Mouse (Mus musculus) testis, postnatal 10 days (tissue): ENCODE results near the gene Fbll1.
"Not testable (repeated sequence)": the region's sequence is repeated elsewhere in the genome, so short reads cannot be mapped to it uniquely, and the experiment has no call there.

Source experiments
- DNase-seq: peaks from one replicate; pipeline ENCODE4 v3.0.0; 2021; ENCODE audit warnings: low spot score

Gene Fbll1

DNA sequence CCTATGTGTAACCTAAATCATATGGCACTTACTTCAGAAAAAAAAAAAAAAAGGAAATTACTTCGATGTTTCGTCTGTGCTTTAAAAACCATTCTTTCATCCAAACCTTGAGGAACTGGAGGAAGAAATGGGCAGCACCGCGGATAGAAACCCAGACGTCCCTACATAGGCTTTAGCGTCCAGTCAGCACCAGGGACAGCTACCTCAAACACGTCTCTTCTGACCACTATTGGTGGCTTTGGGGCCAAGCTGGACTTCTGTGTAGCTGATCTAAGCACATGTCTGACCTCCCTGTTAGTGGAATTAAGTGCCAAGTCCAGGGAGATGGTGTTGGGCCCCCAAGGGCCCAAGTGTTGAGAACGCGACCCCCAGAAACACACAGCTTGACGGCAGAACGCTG is at the start of gene Fbll1:
Fbll1 (minus strand) TSS at position 11 of the 400 bp plus-strand sequence.
- DNase-seq: peak; percentile 83

DNA sequence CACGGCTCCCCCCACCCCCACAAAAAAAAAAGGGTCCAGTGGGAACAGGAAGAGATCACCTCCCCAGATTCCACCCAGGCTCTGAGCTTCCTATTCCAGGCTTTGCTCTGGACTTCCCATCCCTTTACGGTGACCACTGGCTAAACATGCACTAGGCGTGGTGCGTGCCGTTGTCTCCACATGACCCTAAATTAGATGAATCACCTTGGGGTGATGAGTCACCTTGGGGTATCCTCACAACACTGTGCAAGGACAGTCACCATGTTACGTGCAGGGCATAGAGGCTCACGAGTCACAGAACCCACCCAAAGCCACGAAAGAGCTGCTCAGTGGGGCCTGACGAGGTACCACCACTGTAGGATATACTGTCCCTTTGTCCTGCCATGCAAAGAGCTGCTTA is 45.6 kb upstream of the Fbll1 start:
- no peak for DNase-seq

DNA sequence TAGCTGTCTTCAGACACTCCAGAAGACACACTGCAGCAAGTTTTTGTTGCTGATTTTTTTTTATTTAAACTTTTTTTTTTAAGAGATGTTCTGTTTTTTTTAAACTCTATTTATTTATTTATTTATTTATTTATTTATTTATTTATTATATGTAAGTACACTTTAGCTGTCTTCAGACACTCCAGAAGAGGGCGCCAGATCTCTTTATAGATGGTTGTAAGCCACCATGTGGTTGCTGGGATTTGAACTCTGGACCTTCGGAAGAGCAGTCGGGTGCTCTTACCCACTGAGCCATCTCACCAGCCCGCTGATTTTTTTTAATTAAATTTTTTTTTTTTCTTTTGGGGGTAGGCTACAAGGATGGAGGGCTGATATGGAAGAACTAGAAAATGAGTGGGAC is 43.9 kb upstream of the Fbll1 start:
- DNase-seq: not testable (repeated sequence)

DNA sequence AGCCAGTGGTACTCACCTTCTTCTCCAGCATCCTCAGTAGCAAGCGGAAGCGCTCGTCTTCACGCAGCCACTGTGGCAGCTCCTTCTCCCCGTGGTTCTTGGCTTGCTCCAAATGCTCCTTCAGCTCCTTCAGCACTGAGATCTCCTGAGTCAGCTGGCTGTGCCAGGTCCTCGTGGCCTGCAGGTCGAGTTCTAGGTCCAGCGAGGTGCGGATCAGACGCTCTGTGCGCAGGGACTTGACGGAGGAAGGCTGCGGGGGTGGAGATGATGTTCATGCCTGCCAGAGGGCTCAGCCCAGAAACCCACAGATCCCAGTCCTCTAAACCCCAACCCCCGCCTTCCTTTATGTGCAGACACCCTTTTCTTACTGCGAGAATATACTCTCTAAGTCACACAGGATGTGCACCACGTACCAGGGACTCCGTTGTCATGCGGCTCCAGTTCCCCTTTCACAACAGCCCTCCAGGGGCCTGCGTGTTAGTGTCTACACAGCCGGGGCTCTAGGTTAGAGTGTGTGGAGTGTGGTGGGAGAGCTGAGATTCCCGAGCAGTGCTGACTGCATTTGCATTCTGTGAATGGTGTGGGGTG is 43.1 kb upstream of the Fbll1 start:
- DNase-seq: no peak

DNA sequence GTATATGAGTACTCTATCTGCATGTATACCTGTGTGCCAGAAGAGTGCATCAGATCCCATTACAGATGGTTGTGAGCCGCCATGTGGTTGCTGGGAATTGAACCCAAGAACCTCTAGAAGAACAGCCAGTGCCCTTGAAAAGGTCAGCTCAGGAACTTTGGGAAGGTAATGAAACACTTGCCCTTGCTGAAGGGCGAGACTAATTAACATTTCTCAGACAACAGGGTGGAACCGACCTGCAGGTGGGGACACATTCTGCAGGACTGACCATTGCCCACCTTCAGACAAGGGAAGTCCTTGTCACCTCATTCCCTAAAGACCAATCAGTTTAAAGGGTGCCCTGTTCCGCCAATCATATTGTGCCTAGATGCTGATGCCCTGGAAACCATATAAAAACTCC is 42.1 kb upstream of the Fbll1 start:
- not testable (repeated sequence) for DNase-seq

DNA sequence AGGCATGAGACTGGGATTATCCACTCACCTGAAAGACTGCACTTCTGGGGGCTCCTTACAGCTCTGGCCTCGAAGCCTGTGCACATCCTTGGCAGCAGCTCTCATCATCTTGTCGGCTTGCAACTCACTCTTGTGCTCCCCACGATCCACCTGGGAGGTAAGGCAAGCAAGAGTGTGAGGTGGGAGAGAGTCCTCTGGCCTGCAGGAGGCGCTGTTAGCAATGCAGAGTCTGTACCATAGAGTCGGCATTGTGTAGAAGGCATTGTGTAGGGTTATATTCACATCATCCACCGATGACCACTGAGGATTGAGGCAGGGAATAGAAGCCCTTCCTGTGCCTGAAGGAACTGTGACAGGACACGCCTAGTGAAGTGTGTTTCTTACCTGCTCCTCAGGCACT is 41.6 kb upstream of the Fbll1 start:
- DNase-seq: no peak

DNA sequence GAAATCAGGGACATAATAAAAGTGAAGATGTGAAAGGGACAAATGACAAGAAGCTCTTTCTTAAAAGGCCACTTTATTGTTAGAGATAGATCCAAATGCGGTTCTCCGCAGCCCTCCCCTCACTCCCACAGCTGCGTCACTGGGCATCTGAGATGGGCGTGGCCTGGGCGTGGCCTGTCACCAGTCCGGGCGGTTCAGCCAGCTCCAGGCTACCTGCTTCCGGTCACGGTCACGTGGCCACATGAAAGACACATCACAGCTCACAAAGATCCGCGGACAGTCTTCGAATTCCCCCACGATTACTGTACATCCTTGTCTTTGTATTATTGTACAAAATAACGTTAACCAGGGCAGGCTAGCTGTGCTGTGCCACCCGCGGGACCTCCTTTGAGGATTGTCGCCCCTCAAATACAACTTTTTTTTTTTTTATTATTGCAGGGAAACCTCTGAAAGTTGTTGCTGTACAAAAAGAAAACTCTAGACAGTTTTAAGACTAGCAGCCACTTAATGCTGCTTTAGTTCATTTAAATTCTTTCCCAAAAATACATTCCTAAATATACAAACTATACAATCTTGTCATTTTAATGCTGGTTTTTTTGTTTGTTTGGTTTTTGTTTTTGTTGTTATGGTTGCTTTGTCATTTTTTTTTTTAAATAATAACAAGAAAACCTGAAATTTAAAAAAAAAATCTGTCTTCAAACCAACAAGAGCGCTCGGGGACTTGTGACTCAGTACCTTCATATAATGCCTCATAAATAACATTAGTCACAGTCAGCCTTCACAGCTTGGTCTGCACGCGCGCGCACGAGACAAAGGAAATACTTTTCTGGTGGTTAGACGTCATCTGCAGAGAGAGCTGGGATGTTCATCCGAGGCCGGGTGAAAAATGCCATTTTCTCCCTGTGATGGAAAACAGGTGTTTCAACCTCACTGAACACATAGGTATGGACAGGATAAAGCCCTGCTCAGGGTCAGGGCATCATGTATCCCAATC is 40.0 kb upstream of the Fbll1 start:
- DNase-seq: peak; percentile 96

DNA sequence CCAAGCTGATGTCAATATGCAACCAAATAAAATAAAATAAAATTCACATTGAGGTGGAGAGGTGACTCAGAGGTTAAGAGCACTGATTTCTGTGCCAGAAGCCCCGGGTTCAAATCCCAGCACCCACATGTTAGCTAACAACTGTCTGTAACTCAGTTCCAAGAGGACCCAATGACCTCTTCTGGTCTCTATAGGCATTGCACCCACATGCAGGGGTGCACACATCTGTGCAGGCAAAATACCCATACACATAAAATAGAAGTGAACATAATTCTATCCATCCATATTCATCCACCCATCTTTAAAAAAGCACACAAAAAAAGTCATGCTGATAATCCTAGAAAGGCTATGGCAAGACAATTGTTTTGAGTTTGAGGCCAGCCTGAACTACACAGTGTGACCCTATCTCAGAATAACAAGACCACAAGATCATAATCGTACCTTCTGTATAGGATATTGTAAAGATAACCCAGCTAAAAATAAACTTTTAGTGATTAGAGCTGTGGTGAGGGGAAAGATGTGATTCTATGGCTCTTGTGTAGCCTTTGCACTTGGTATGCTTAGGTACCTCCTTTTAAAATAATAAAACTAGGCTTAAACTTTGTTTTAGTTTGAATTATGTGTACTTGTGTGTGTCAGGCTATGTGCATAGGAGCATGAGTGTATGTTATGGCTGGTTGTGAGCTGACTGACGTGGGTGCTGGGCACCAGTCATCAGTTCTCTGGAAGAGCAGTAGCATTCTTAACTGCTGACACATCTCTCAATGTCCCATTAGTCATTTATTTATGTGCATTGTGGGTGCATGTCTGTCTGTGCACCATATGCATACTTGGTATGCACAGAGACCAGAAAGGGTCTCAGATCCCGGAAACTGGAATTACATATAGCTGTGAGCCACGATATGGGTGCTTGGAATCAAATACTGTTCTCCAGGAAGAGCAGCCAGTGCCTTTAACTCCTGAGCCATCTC is 38.8 kb upstream of the Fbll1 start:
- DNase-seq: no peak

DNA sequence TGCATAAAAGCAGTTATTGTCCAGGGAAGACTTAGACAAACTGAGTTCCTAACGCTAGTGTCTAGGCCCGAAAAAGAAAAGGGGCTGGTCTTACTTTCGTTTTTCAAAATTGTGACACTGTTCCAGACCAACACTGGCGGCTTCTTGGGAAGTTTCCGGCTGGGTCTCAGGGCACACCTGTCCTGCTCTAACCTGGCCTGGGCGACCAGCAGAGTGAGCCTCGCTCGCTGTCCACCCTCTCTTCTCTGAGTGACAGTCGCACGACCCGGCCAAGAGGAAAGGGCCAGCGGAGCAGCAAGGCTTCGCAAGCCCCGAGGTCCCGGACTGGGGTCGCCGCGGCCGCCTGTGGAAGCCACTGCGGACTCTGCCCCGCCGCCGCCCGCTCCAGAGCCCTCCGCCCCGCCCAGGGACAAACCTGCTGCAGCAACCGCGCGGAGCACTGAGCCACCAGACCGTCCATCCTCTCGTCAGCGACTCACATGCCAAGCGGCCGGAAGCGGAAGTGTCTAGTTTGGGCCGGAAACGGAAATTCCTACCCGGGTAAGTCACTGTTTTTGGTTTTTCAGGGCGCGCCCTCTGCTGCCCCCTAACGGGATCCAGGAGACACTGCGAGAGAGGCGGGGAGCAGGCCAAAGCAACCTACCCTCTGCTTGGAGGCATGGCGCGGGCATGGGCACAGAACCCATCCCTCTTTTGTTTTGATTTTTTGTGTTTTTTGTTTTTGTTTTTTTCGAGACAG is 35.5 kb upstream of the Fbll1 start, which contains the start of gene Rars:
Rars (minus strand) TSS at position 485 of the 739 bp plus-strand sequence.
- peak; percentile 93 for DNase-seq

DNA sequence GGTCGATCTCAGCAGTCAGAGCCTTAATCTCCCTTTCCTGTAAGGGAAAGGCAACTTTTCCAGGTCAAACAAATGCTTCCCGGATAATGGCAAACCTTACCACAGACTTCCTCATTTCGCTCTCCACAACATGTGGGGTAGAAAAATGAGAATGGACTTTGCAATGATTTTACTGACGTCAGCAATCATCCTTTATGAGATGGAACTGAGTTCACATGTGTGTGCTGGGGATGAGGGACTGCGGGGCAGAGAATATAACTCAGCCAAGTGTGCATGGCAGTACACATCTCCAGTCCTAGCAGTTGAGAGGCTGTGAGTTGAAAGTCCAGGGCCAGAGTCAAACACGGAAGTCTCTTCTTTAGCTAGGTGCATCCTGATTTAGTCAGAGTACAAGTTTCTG is 34.6 kb upstream of the Fbll1 start:
- no peak for DNase-seq

DNA sequence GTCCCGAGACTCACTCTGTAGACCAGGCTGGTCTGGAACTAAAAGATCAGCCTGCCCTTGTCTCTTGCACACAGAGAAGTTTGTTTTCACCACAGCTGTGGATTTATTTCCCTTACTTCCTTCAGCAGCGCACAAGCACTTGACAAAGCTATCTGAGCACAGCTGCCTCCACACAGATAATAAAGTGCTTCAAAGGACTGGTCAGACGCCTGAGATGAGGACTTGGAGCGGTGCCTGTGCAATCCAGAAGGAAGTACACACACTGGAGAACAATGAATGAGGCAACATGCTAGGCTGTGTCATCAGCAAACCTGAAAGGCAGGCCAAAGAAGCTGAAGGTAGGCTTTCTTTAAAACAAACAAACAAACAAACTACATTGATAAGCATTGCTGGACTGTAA is 33.5 kb upstream of the Fbll1 start:
- DNase-seq: no peak

DNA sequence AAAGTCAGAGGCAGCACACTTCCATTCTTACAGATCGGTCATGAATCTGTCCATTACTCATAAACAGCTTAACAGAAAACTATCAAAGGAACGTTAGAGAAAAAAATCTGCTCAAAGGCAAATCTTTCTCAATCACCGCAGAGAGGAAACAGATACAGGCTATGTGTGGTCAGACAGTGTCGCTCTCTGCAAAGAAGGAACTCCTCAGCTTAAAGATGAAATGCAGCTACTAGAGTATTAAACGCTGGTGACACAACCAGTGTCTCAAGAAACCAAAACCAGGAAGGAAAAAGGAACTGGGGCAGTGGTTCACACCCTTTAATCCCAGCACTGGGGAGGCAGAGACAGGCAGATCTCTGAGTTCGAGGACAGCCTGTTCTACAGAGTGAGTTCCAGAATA is 29.0 kb upstream of the Fbll1 start:
- DNase-seq: no peak

DNA sequence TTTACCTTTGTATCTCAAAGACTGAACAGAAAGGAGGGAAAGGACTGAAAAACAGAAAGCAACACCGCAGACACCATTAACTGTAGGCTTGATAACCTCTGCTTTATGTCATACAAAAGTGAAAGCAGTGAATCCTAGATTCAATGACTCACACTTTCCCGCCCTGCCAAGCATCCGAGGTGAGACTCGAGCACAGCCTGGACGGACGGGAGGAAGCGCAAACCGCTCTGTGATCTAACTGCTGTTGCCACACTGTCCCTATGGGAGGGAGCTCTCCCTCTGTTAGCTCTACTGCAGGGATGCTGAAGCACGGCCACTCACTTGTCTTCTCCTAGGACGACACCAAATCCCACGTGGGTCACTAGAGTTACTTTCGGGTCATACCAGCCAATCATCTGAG is 17.6 kb upstream of the Fbll1 start:
- DNase-seq: no peak

DNA sequence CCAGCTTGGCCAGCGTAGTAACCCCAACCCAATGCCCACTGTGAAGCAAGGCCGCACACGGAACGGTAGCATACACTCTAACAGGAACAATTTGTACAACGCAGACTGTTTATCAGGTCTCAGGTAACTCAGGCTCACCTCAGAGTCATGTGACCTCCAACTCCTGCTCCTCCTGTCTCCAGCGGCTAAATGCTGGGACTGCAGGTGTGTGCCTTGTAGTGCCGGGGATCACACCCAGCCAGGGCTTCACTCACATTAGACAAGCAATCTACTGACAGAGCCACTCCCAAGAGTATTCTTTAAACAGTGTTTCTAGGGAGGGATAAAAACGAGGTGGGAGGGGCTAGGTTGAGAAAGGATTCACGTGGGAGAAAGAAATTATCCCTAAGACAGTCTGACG is 12.8 kb upstream of the Fbll1 start:
- no peak for DNase-seq

DNA sequence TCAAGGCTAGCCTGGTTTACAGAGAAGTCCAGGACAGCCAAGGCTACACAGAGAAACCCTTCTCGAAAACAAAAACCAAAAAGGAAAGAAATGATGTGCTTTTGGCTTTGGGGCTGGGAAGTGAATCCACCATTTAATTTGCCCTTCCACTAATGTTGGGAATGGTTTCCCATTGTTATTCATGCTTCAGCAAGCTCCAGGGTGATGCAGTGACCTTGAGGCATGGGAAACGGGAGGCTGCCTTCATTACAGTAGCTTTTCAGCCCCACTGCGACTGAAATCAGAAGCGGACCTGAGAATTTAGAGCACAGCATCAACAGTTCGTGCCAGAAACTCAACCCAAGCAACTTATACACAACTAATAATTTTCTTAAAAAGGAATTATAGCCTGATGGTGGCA is 2.6 kb upstream of the Fbll1 start:
- DNase-seq: no peak

DNA sequence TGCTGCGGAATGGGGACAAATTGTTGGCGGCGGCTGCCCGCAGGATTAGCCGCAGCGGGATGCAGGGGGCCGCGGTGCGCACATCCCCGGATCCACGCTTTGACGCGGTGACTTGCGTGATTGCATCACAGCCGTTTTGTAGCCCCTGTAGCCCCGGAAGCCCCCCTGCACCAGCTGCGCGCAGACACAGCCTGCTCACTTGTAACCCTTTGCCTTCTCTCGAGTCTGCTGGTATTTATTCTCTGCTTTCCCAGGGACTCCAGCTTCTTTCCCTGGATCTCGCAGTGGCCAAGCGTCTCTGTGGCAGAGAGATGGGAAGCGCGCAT is 226 bp downstream of the Fbll1 start:
- DNase-seq: no peak

DNA sequence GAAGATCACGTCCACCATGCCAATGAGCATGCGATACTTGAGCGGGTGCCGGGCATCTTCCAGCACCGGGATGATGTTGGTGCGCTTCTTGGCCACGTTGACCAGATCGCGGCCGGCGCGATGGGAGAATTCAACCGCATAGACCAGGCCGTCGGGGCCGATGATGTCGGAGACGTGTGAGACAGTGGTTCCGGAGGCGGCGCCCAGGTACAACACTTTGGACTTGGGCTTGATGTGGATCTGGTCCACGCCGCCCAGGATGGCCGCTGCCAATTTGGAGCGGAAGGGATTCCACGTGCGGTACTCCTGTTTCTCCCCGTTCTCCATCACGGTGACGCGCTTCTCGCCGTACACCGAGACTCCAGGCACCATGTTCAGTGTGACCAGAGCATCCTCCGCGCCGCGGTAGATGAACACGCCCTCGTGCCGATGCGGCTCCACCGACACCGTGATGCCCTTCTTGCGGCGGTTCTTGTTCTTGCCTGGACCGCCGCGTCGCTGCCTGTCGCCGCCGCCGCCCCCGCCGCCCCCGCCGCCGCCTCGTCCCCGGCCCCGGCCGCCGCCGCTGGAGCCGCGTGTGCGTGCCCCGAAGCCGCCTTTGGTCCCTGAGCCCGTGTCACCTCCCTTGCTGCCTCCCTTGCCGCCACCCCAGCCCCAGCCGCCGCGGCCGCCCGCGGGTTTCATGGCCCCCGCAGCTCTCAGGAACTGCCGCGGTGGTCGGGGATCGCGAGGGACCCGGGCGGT is 761 bp downstream of the Fbll1 start:
- no peak for DNase-seq

DNA sequence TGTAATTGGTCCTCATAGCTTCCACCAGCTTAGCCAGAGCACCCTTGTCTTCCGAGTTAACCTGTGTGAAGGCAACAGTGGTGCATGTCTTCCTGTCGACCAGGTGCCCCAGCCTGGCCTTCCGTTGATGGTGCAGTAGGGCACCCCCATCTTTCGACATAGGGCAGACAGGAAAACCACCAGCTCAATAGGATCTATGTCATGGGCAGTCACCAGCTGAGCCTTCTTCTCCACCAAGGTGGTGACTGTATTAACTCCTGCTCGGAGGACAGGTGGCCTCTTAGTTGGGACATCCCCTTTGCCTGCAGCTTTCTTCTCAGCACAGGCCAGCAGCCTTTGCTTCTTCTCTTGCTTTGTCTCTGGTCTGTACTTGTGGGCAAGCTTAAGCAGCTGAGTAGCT is 5.9 kb downstream of the Fbll1 start:
- DNase-seq: not testable (repeated sequence)

DNA sequence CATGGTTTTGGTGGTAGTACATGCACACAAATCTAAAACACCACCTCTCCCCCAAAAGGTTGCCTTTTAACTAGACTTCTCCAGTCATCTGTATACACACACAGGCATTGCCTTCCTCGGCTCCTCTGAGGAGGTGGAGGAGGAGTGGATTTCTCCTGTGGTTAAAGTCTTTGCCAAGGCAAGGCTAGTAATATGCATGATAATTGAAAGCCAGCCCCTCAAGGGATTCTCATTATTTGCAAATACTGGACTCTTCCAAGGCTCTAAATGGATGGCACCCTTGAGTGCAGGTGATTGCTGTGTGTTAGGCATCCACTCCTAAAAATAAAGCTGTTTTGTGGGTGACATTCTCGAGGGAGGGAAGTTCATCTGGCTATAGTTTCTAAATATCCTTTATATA is 10.2 kb downstream of the Fbll1 start:
- no peak for DNase-seq

DNA sequence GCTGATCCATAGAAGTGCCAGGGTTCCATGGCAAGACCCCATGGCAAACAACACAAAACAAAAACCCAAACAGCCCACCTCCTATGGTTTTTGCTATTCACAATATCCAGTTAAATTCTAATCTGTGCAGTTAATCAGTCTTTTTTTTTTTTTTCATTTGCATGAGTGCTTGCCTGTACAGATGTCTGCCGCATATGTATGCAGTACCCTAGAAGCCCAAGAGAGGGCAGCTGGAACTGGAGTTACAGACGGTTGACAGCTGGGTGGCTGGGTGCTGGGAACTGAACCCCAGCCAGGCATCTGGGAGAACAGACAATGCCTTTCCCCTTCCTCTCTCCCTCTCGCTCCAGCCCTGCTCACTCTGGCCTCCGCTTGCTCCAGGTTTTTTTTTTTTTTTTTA is 14.1 kb downstream of the Fbll1 start:
- no peak for DNase-seq

DNA sequence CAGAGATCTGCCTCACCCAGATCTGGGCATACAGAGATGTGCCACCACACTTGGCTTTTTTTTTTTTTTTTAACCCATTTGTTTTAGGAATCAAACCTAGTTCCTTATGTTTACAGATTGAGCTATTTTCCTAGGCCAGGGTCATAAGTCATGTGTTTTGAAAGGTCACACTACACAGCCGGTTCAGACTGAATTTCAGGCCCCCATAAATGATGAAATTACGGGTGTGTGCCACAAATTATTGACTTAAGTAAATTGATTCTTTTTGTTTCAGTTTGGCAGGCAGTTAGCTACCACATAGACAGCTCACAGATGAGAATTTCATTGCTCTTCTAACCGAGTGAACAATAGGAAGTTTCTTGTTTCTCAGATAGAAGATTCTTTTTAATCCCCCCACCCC is 14.7 kb downstream of the Fbll1 start:
- no peak for DNase-seq
